Mouse (Mus musculus): ENCODE results near the gene Pramel6.
"Not testable (repeated sequence)": the region's sequence is repeated elsewhere in the genome, so short reads cannot be mapped to it uniquely, and the experiment has no call there.

Gene Pramel6

DNA sequence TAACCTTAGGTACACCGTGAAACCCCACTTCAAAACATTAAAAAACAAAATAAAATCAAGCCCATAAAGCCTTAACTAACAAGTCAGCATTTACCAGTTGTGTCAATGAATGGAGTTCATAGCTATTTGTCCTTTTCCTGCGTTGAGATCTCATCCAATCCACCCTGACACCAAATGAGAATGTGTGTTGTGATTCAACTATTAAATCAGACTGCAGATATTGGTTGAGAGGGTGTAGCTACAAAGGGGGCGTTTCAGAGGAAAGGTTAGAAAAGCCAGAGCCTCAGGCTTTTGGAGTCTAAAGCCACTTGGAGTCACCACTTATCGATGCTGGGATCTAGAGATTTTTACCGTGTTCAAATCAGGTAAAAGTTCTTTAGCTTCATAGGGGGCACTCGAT lies at the start of gene Pramel6:
TSS of gene Pramel6 (plus strand) at position 301 of the 400 bp plus-strand sequence.
- DNase-seq, result no peak

DNA sequence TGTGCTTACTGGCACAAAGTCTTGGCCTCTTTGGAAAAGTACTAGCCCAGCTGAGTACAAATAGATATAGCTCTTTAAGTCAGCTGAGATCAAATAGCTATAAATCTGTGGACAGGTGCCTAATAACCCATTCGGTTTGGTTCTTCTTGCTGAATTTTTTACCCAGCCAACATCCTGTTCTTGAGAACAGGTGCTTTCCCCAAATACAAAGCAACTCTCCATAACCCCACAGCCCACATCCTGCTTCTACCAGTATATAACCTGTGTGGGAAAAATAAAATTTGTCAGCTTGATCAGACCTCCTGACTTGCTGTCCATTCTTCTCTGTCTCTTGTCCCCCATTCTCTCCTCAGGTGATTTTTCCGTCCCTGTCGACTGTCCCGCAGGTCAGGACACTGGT lies 44.6 kb upstream of the Pramel6 start:
- no peak for DNase-seq

DNA sequence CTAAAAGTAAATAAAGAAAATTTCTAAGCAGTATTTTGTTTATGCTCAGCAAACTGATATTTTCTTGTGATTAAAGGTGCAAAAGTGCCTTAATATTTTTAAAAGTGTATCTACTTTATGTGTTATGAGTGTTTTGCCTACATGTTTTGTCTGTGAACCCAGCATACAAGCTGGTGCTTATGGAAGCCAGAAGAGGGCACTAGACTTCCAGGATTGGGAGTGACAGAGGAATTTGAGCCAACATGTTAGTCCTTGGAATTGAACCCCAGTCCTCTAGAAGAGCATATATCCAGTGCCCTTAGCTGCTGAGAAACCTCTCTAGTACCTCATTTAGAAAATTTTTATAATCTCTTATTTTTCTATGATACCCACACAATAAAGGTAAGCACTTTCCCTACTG lies 26.2 kb upstream of the Pramel6 start:
- DNase-seq, result peak; percentile 0

DNA sequence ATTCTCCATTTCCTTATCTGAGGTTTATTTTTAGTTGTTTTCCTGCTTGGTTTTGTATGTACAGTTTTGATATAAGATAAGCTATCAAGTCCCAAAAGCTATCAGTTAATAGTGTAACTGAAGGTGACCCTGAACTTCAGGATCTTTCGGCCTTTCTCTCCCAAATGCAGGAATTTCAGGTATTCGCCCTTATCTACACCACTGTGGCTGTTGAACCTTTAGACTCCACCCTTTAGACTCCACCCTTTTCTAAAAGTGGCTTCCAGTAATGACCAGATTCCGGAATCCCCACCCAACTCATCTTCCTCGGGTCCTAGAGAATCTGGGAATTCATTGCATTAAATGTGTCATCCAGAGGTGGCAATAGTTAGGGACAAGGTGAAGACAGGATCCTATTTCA lies 25.2 kb upstream of the Pramel6 start:
- no peak for DNase-seq

DNA sequence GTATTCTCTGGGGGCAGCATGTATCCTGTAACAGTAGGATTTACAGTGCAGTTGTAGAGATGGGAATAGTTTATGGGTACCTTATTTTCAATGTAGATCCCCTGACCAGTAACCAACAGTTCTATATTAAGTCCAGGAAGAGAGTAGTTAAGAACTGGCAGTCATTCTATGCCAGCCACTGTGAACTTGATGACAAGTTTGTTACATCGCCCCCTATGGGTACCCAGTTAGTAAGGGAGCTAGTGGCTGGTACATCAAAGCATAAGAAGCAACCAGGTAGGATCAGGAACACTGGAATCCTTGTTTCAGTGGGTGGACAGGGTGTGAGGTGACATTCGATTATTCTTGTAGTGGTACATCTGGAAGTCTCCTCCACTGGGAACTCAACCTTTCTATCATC lies 24.1 kb upstream of the Pramel6 start:
- DNase-seq, result no peak

DNA sequence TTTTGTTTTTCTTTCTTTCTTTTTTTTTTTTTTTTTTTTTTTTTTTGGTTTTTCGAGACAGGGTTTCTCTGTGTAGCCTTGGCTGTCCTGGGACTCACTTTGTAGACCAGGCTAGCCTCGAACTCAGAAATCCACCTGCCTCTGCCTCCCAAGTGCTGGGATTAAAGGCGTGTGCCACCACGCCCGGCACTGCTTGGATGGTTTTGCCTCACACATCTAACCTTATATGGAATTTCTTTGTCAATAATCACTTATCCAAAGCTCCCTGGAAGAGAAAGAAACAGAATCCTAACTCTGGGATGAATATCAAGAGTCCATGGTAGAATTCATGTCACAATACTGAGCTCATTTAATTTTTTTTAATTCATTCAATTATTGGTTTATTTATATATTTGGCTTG lies 9.4 kb upstream of the Pramel6 start, which contains the start of gene Pramel7:
TSS of gene Pramel7 (minus strand) at position 101 of the 400 bp plus-strand sequence.
- DNase-seq, result not testable (repeated sequence)

DNA sequence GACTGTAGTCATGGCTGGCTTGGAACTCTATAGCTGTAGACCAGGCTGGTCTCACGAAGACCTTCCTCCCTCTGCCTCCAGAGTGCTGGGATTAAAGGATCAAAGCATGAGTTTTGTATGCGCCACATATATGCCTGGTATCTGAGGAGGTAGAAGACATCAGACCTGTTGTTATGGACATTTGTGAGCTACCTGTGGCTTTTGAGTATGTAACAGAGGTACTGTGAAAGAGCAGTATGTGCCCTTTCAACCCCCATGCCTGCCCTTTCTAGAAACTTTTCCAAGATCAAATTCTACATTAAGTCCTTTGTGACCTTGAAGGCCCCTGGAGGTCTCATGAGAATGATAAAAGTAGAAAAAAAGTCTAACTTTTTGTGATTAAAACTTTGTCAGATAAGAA lies 8.7 kb downstream of the Pramel6 start:
- no peak for DNase-seq

DNA sequence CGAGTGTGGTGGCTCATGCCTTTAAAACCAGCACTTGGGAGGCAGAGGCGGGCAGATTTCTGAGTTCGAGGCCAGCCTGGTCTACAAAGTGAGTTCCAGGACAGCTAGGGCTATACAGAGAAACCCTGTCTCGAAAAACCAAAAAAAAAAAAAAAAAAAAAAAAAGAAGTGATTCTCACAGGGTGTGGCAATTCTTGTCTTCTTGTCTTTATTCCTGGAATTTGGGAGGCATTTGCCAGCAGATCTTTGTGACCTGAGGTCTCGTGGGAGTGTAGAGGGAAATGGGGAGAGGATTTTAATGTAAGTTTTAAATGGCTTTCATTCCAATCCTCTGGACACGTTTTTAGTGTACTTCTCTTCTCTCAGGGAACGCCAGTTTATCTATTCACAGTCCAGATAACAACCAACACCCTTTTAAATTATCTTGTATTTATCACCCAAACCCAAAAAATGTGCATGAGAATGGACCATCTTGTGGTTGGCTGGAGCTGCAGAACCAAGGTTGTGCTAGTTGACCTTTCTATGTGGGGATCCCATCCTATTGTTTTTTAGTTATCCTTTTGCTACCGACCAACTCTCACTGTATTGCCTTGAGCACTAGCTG lies 9.2 kb downstream of the Pramel6 start:
- no peak for DNase-seq

DNA sequence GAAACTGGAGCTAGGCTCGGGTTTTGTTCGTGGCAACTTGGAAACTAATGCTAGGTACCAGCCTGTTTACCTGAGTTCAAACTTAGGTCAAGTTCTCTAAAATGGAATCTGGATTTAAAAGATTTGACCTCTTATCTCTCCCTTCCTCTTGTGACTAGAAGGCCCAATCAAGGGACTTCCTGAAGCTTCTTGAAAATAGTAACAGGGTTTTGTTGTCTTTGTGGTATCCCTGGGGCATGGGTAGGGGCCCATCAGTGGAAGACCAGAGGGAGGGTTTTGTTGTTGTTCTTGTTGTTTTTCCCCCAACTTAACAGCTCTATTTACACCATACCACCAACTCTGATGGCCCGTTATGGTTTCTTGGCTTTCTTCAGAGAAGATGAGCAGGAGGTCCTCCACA lies 10.2 kb downstream of the Pramel6 start:
- no peak for DNase-seq

DNA sequence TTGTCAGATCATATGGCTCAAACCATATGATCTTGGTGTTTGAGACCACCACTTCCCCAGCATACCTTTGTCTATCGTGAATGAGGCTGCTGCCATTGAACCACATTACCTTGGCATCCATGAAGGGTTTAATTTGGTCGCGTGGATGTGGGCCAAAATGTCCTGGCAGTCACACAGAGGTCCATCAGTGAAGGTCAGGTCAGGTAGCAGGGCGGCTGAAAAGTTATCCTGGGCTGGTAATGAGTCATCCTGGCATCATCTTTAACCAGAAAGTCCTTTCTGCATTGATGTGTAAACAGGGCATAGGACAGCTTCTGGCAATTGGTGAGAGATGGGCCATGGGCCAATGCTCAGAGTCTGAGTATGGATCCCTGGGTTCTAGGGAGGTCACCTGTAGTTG lies 14.3 kb downstream of the Pramel6 start:
- DNase-seq, result no peak

DNA sequence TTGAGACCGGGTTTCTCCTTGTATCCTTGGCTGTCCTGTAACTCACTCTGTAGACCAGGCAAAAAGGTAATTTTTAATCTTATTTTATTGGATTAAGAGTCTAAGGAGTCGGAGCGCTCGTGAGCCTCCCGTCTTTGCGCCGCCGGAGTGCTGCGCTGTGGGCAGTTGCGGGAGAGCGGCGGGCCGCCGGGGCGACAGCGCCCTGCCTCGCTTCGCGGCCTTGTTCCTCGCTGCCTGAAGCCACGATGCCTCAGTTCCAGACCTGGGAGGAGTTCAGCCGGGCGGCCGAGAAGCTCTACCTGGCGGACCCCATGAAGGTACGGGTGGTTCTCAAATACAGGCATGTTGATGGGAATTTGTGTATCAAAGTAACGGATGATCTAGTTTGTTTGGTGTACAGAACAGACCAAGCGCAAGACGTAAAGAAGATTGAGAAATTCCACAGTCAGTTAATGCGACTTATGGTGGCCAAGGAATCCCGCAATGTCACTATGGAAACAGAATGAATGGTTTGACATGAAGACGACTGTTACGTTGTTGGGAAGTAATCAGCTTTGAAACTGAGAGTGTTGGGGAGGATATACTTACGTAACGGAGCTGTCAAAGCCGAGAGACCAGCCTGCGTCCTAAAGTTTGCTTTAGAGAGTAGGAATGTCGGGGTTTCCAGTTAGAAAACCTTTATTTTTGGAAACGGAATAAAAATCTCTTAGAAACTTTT lies 19.7 kb downstream of the Pramel6 start:
- peak; percentile 12 for DNase-seq

DNA sequence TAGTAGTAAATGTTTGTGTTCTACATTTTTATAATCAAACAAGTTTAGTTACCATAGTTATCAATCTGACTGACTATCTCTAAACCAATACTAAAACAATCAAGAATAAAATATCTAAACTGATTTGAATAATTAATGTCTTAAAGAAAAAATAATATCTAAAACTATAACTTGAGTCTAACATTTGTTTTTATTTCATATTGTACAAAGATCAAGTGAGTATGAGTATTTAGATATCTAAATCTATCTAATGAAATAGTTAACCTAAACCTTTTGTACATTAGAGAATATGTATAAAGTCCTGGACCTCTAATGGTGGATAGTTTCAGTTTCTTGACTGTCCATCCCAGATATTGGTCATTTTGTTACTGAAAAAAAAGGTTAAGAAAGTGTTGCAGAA lies 25.1 kb downstream of the Pramel6 start, which contains the start of gene Olfr153:
TSS of gene Olfr153 (plus strand) at position 301 of the 400 bp plus-strand sequence.
- no peak for DNase-seq

DNA sequence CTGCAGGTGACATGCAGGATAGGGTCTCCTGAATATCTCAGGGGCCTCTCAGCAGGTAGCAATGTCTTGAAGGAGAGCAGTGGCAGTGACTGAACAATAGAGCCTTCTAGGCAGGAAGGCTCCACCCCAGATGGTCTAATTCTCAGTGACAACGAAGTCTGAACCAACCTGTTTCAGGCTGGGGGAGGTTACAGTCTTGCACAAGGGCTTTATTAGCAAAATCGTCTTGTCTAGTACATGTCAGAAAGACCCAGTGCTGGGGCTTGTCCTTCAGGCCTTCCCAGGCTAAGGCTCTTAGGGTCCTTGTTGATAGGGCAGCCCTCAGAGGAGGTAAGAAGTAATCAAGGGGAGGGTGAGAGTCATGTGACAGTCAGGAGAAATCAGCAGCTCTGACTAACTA lies 28.5 kb downstream of the Pramel6 start:
- no peak for DNase-seq

DNA sequence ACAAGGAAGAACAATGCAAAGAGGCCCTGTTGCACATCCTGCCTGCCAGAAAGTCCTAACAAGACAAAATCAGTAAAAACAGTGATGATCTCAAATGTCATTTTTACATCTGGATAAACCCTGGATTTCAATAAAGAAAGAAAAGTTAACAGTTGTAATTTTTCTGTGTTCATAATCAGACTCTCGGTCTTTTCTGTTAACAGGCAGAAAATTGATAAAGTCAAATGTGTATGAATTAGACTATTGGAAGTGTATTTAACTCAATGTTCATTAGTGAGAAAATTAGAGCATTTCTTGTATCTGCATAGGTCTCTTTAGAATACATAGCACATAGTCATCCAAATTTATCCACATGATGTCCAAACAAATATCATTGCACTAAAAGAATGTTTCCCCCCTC lies 39.1 kb downstream of the Pramel6 start, which contains the start of gene Olfr1128:
TSS of gene Olfr1128 (minus strand) at position 101 of the 400 bp plus-strand sequence.
- no peak for DNase-seq
